Mouse (Mus musculus): ENCODE results near the gene Rhobtb1. TPM values are rescaled to one million over a fixed set of nuclear protein-coding genes. Genes with fewer than 3 reads are reported as not detected.

Gene Rhobtb1
- polyA plus RNA-seq, 1 experiment from 2014 or later, result 6.2 TPM

DNA sequence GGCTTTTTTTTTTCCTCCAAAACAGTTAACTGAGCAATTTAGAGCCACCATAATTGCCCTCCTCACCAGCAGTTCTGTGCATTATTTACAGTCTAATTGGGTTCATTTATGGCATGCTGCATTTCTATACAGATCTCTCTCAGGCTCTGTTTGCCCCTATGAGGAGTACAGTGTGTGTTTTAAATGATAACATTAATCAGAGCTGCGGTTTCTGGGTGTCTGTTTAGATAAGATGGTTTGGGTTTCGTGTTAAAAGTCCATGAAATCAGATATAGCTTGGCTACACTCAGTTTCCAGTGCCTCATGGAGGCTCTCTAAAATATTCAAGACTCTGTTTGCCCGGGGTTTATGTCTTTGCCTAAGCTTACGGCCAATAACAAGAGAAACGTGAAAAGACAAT lies 104.4 kb downstream of the Rhobtb1 start:
- DNase-seq (ENCODE audit: low read depth, low spot score) (no peak), ATAC-seq (no peak)
- ChIA-PET CTCF (no interaction called here), POLR2A (no interaction called here)
- in situ Hi-C loops (cut with MboI; ENCODE audit: low pct_unique_long_range_greater_than_20kb), result no loop called here
- H3K27me3 ChIP-seq, result no peaks in the 10 kb centered on the region
- no peak for TF ChIP-seq CTCF (IDR thresholded peaks at IDR 0.05)

DNA sequence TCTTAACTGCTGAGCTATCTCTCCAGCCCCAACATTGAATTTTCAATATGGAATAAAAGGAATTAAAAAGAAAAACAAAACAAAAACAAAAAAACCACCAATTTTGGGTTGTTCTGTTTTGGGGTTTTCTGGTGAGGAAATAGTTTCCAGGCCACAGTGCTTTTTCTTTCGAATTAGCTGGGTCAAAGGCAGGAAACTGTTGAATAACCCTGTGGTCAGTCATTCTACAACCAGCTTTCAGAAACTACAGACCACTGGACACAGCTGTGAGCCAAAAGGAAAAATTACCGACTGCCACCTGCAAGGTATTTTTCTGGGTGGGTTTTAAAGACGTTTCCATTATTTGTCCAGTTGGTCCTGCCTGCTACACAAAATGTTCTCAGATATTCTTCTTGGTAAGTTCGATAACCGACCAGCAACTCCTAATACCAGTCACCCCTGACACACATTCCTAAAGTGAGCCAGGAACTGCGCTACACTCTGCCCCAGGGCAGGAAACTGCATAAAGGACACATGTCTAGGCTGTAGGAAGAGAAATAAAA lies 106.4 kb downstream of the Rhobtb1 start:
- CTCF ChIA-PET, result no interaction called here
- ATAC-seq (no peak), DNase-seq (ENCODE audit: low read depth, low spot score) (no peak)
- TF ChIP-seq CTCF (IDR thresholded peaks at IDR 0.05), result no peak
- in situ Hi-C loops (cut with MboI; ENCODE audit: low pct_unique_long_range_greater_than_20kb), result no loop called here
- POLR2A ChIA-PET, result no interaction called here
- H3K27me3 ChIP-seq, result no peaks in the 10 kb centered on the region

- in situ Hi-C loops (cut with MboI; ENCODE audit: low pct_unique_long_range_greater_than_20kb), result no loop called here
- DNase-seq (ENCODE audit: low read depth, low spot score) (no peak), ATAC-seq (no peak)
- POLR2A ChIA-PET, result no interaction called here
- no peaks in the 10 kb centered on the region for H3K27me3 ChIP-seq
- no peak for TF ChIP-seq CTCF (IDR thresholded peaks at IDR 0.05)
- CTCF ChIA-PET, result no interaction called here
These were observed 107.4 kb downstream of the Rhobtb1 start for GRCm38 (mm10) chr10:69258588-69258987.

GRCm38 (mm10) chr10:69259161-69259560 lies 107.9 kb downstream of the Rhobtb1 start:
- in situ Hi-C loops (cut with MboI; ENCODE audit: low pct_unique_long_range_greater_than_20kb), result no loop called here
- CTCF ChIA-PET, result no interaction called here
- no peak for TF ChIP-seq CTCF (IDR thresholded peaks at IDR 0.05)
- ATAC-seq (no peak), DNase-seq (ENCODE audit: low read depth, low spot score) (no peak)
- POLR2A ChIA-PET, result no interaction called here
- H3K27me3 ChIP-seq, result no peaks in the 10 kb centered on the region

GRCm38 (mm10) chr10:69259929-69260328 lies 108.7 kb downstream of the Rhobtb1 start:
- ChIA-PET POLR2A (no interaction called here), CTCF (interaction anchor here (0.7 kb wide), 1 partner anchor 47 kb away, joined by 3 read pairs; no protein-coding TSS in a partner anchor)
- ATAC-seq (no peak), DNase-seq (ENCODE audit: low read depth, low spot score) (no peak)
- no peaks in the 10 kb centered on the region for H3K27me3 ChIP-seq
- in situ Hi-C loops (cut with MboI; ENCODE audit: low pct_unique_long_range_greater_than_20kb), result no loop called here
- no peak for TF ChIP-seq CTCF (IDR thresholded peaks at IDR 0.05)

- in situ Hi-C loops (cut with MboI; ENCODE audit: low pct_unique_long_range_greater_than_20kb), result no loop called here
- ChIA-PET CTCF (interaction anchor here (0.6 to 1.3 kb wide), 2 partner anchors 16 to 83 kb away, joined by 3 read pairs; no protein-coding TSS in a partner anchor), POLR2A (interaction anchor here (0.6 to 0.7 kb wide), 2 partner anchors 50 to 911 kb away, joined by 3 to 4 read pairs; partner anchors contain the start of gene A930033H14Rik)
- DNase-seq (ENCODE audit: low read depth, low spot score) (no peak), ATAC-seq (no peak)
- no peak for TF ChIP-seq CTCF (IDR thresholded peaks at IDR 0.05)
- no peaks in the 10 kb centered on the region for H3K27me3 ChIP-seq
These were observed 111.9 kb downstream of the Rhobtb1 start for GRCm38 (mm10) chr10:69262918-69263822.

GRCm38 (mm10) chr10:69263906-69264305 lies 112.7 kb downstream of the Rhobtb1 start:
- no peaks in the 10 kb centered on the region for H3K27me3 ChIP-seq
- TF ChIP-seq CTCF (IDR thresholded peaks at IDR 0.05), result no peak
- ChIA-PET CTCF (interaction anchor here (1.3 kb wide), 1 partner anchor 16 kb away, joined by 3 read pairs; no protein-coding TSS in a partner anchor), POLR2A (no interaction called here)
- DNase-seq (ENCODE audit: low read depth, low spot score) (no peak), ATAC-seq (no peak)
- in situ Hi-C loops (cut with MboI; ENCODE audit: low pct_unique_long_range_greater_than_20kb), result no loop called here

GRCm38 (mm10) chr10:69265421-69265820 lies 114.2 kb downstream of the Rhobtb1 start:
- in situ Hi-C loops (cut with MboI; ENCODE audit: low pct_unique_long_range_greater_than_20kb), result no loop called here
- ChIA-PET CTCF (no interaction called here), POLR2A (no interaction called here)
- no peaks in the 10 kb centered on the region for H3K27me3 ChIP-seq
- TF ChIP-seq CTCF (IDR thresholded peaks at IDR 0.05), result no peak
- no peak for DNase-seq (ENCODE audit: low read depth, low spot score)
- ATAC-seq, result no peak

DNA sequence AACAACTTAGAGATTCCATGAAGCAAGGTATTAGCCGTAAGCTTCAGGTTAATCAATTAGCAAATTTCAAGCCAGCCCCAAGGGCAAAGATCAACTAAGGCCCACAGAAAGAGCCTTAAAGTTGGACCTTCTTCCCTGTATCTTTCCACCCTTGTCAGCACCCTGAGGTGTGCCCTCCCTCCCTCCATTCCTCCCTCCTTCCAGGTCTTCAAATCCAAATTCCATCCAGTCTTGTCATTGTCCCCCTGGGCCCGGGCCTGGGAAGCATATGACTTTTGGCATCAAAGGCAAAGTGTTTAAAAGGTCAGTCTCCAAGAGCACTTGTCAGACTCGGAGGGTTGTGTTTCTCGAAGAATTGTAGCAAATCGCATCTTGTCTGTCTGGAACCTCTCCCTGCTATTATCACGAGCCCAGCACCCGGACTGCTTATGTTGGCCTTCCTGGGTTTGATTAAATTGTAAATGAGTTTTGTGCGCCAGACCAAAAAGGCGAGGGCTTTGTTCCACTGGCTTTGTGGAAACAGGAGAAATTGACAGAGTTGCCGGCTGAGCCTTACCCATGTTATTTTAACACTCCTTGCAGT lies 116.9 kb downstream of the Rhobtb1 start:
- ATAC-seq (no peak), DNase-seq (ENCODE audit: low read depth, low spot score) (peak; percentile 27)
- no peak for TF ChIP-seq CTCF (IDR thresholded peaks at IDR 0.05)
- CTCF ChIA-PET, result no interaction called here
- POLR2A ChIA-PET, result no interaction called here
- in situ Hi-C loops (cut with MboI; ENCODE audit: low pct_unique_long_range_greater_than_20kb), result no loop called here
- H3K27me3 ChIP-seq, result no peaks in the 10 kb centered on the region

- DNase-seq (ENCODE audit: low read depth, low spot score), result peak; percentile 64
- ChIA-PET POLR2A (interaction anchor here (0.7 kb wide), 1 partner anchor 10 kb away, joined by 6 read pairs; no protein-coding TSS in a partner anchor), CTCF (no interaction called here)
- no peak for TF ChIP-seq CTCF (IDR thresholded peaks at IDR 0.05)
- H3K27me3 ChIP-seq, result no peaks in the 10 kb centered on the region
- in situ Hi-C loops (cut with MboI; ENCODE audit: low pct_unique_long_range_greater_than_20kb), result no loop called here
- peak; percentile 62 for ATAC-seq
These were observed 120.2 kb downstream of the Rhobtb1 start for GRCm38 (mm10) chr10:69271436-69271835.

GRCm38 (mm10) chr10:69274275-69274674 lies 123.0 kb downstream of the Rhobtb1 start:
- TF ChIP-seq CTCF (IDR thresholded peaks at IDR 0.05), result no peak
- no peaks in the 10 kb centered on the region for H3K27me3 ChIP-seq
- no peak for DNase-seq (ENCODE audit: low read depth, low spot score)
- ATAC-seq, result no peak
- in situ Hi-C loops (cut with MboI; ENCODE audit: low pct_unique_long_range_greater_than_20kb), result no loop called here
- POLR2A ChIA-PET, result no interaction called here
- CTCF ChIA-PET, result no interaction called here
